Mouse (Mus musculus) MEL (cell line): ENCODE data around the gene Taar1. TPM values are rescaled to one million over a fixed set of nuclear protein-coding genes. Genes with fewer than 3 reads are reported as not detected.

ENCODE experiments used
- DNase-seq: peaks from one replicate; pipeline ENCODE4 v3.0.0; 2011; ENCODE audit warnings: low read depth, low spot score
- H3K27ac ChIP-seq: 2 replicates; pipeline ENCODE4 v1.5.1; 2012; ENCODE audit warnings: low read depth, mild to moderate bottlenecking, control low read depth, low read length, moderate library complexity; ENCODE audit not compliant: control insufficient read depth
- H3K27me3 ChIP-seq, 2 experiments: fragments of 150-350 bp in 1 of 2; sonication (generic) in 1 of 2; 2 replicates each; pipeline ENCODE4 v1.6.1; 2012; ENCODE audit warnings: low read length in 2 of 2, mild to moderate bottlenecking in 2 of 2, improper control_type of control experiment in 1 of 2, moderate library complexity in 1 of 2; ENCODE audit not compliant: insufficient read depth in 2 of 2, control insufficient read depth in 1 of 2
- H3K36me3 ChIP-seq, 2 experiments: 2 replicates each; pipeline ENCODE4 v1.6.1; 2012 to 2014; ENCODE audit warnings: low read length in 2 of 2, improper control_type of control experiment in 1 of 2, inconsistent platforms in 1 of 2, mild to moderate bottlenecking in 1 of 2; ENCODE audit not compliant: insufficient read depth in 2 of 2, control insufficient read depth in 1 of 2
- H3K4me1 ChIP-seq, 2 experiments: fragments of 150-350 bp in 1 of 2; sonication (generic) in 1 of 2; 2 replicates each; pipeline ENCODE4 v1.6.1; 2012; ENCODE audit warnings: low read length in 2 of 2, improper control_type of control experiment in 1 of 2, mild to moderate bottlenecking in 1 of 2; ENCODE audit not compliant: insufficient read depth in 2 of 2, control insufficient read depth in 1 of 2
- H3K4me3 ChIP-seq, 2 experiments: fragments of 150-350 bp in 1 of 2; sonication (generic) in 1 of 2; 2 replicates each; pipeline ENCODE4 v1.5.1; 2012; ENCODE audit warnings: low read depth in 2 of 2, low read length in 2 of 2, mild to moderate bottlenecking in 2 of 2, moderate library complexity in 2 of 2, control low read depth in 1 of 2, improper control_type of control experiment in 1 of 2; ENCODE audit not compliant: control insufficient read depth in 1 of 2, insufficient read depth in 1 of 2
- H3K79me2 ChIP-seq: 2 replicates; pipeline ENCODE4 v1.6.1; 2012; ENCODE audit warnings: mild to moderate bottlenecking, low read length, moderate library complexity; ENCODE audit not compliant: control insufficient read depth, poor library complexity, insufficient read depth
- H3K9ac ChIP-seq: 2 replicates; pipeline ENCODE4 v1.6.1; 2012; ENCODE audit warnings: low read depth, mild to moderate bottlenecking, control low read depth, low read length, moderate library complexity; ENCODE audit not compliant: control insufficient read depth, poor library complexity, severe bottlenecking
- H3K9me3 ChIP-seq: fragments of 150-350 bp; sonication (generic); replicated peaks from 2 replicates; pipeline ENCODE4 v1.6.1; 2012; ENCODE audit warnings: mild to moderate bottlenecking, low read length, improper control_type of control experiment, moderate library complexity; ENCODE audit not compliant: insufficient read depth
- BHLHE40 ChIP-seq: IDR thresholded peaks from 2 replicates; pipeline ENCODE4 v1.6.1; 2012; ENCODE audit warnings: low read depth, mild to moderate bottlenecking, inconsistent platforms, low read length, improper control_type of control experiment, borderline replicate concordance
- CHD1 ChIP-seq: IDR thresholded peaks from 2 replicates; pipeline ENCODE4 v1.6.1; 2012; ENCODE audit warnings: low read depth, mild to moderate bottlenecking, inconsistent platforms, low read length, improper control_type of control experiment
- CHD2 ChIP-seq: IDR thresholded peaks from 2 replicates; pipeline ENCODE4 v1.6.1; 2011; ENCODE audit warnings: low read length, improper control_type of control experiment
- CTCF ChIP-seq, 3 experiments: IDR thresholded peaks in 2 of 3; conservative IDR thresholded peaks in 1 of 3; 2 replicates each; pipeline ENCODE4 v1.5.1; 2011 to 2012; ENCODE audit warnings: low read length in 3 of 3, low read depth in 2 of 3, mild to moderate bottlenecking in 2 of 3, improper control_type of control experiment in 1 of 3, inconsistent platforms in 1 of 3, mixed read lengths in 1 of 3, moderate library complexity in 1 of 3; ENCODE audit not compliant: control insufficient read depth in 1 of 3, insufficient read depth in 1 of 3, poor library complexity in 1 of 3, severe bottlenecking in 1 of 3
- E2F4 ChIP-seq: IDR thresholded peaks from 2 replicates; pipeline ENCODE4 v1.6.1; 2011; ENCODE audit warnings: low read depth, low read length, improper control_type of control experiment, borderline replicate concordance
- EP300 ChIP-seq, 2 experiments: IDR thresholded peaks; 2 replicates each; pipeline ENCODE4 v1.6.1; 2011; ENCODE audit warnings: improper control_type of control experiment in 2 of 2, low read length in 2 of 2, low read depth in 1 of 2, mild to moderate bottlenecking in 1 of 2
- GATA1 ChIP-seq: IDR thresholded peaks from 2 replicates; pipeline ENCODE4 v1.6.1; 2011; ENCODE audit warnings: low read depth, low read length, improper control_type of control experiment
- HCFC1 ChIP-seq: IDR thresholded peaks from 2 replicates; pipeline ENCODE4 v1.6.1; 2012; ENCODE audit warnings: low read depth, mild to moderate bottlenecking, inconsistent platforms, low read length, improper control_type of control experiment, moderate library complexity
- JUND ChIP-seq: IDR thresholded peaks from 2 replicates; pipeline ENCODE4 v1.6.1; 2011; ENCODE audit warnings: low read depth, mild to moderate bottlenecking, improper control_type of control experiment, low read length
- KAT2A ChIP-seq: conservative IDR thresholded peaks from 2 replicates; pipeline ENCODE4 v1.6.1; 2012; ENCODE audit warnings: low read depth, low read length, improper control_type of control experiment, inconsistent platforms
- MAFK ChIP-seq: IDR thresholded peaks from 2 replicates; pipeline ENCODE4 v1.6.1; 2011; ENCODE audit warnings: low read depth, mild to moderate bottlenecking, low read length, improper control_type of control experiment, borderline replicate concordance
- MAX ChIP-seq: IDR thresholded peaks from 2 replicates; pipeline ENCODE4 v1.6.1; 2011; ENCODE audit warnings: low read length, improper control_type of control experiment
- MXI1 ChIP-seq: IDR thresholded peaks from 2 replicates; pipeline ENCODE4 v1.6.1; 2011; ENCODE audit warnings: mild to moderate bottlenecking, low read depth, low read length, improper control_type of control experiment
- MYB ChIP-seq: IDR thresholded peaks from 2 replicates; pipeline ENCODE4 v1.6.1; 2011; ENCODE audit warnings: mild to moderate bottlenecking, low read depth, low read length, improper control_type of control experiment
- NRF1 ChIP-seq: IDR thresholded peaks from 2 replicates; pipeline ENCODE4 v1.6.1; 2014; ENCODE audit warnings: low read depth, mild to moderate bottlenecking, inconsistent platforms, low read length, improper control_type of control experiment, moderate library complexity; ENCODE audit not compliant: poor library complexity, insufficient read depth, severe bottlenecking
- POLR2A ChIP-seq, 2 experiments: IDR thresholded peaks; 2 replicates each; pipeline ENCODE4 v1.6.1; 2011 to 2012; ENCODE audit warnings: low read length in 2 of 2, mild to moderate bottlenecking in 2 of 2, control low read depth in 1 of 2, improper control_type of control experiment in 1 of 2, low read depth in 1 of 2, moderate library complexity in 1 of 2; ENCODE audit not compliant: control insufficient read depth in 1 of 2, insufficient read depth in 1 of 2, poor library complexity in 1 of 2
- RAD21 ChIP-seq: IDR thresholded peaks from 2 replicates; pipeline ENCODE4 v1.6.1; 2011; ENCODE audit warnings: mild to moderate bottlenecking, low read depth, low read length, improper control_type of control experiment
- RCOR1 ChIP-seq: IDR thresholded peaks from 2 replicates; pipeline ENCODE4 v1.6.1; 2012; ENCODE audit warnings: low read depth, mild to moderate bottlenecking, inconsistent platforms, low read length, improper control_type of control experiment
- SMC3 ChIP-seq: IDR thresholded peaks from 2 replicates; pipeline ENCODE4 v1.6.1; 2011; ENCODE audit warnings: low read depth, low read length, improper control_type of control experiment
- TCF12 ChIP-seq: IDR thresholded peaks from 2 replicates; pipeline ENCODE4 v1.6.1; 2014; ENCODE audit warnings: low read depth, mild to moderate bottlenecking, inconsistent platforms, low read length, improper control_type of control experiment, moderate library complexity
- ZC3H11A ChIP-seq: IDR thresholded peaks from 2 replicates; pipeline ENCODE4 v1.6.1; 2012; ENCODE audit warnings: low read depth, mild to moderate bottlenecking, inconsistent platforms, low read length, improper control_type of control experiment
- ZKSCAN1 ChIP-seq: IDR thresholded peaks from 2 replicates; pipeline ENCODE4 v1.6.1; 2012; ENCODE audit warnings: low read depth, mild to moderate bottlenecking, inconsistent platforms, low read length, improper control_type of control experiment, moderate library complexity
- polyA plus RNA-seq, 2 experiments: library from polyadenylated mRNA; stranded (reverse) in 1 of 2; unstranded in 1 of 2; fragments of >175 nt in 1 of 2; fragments of >200 nt in 1 of 2; gene quantifications; 2 replicates each; pipeline versions ENCODE4 v1.2.1 to v1.2.4; 2012; ENCODE audit warnings: low replicate concordance in 2 of 2, low read depth in 1 of 2; ENCODE audit not compliant: insufficient read length in 2 of 2, insufficient read depth in 1 of 2, missing spikeins in 1 of 2
- total RNA-seq: library from RNA; depleted of rRNA; stranded (reverse); fragments of 300-350 nt; gene quantifications from 2 replicates; pipeline ENCODE4 v1.2.3, GENCODE M21; 2012

Gene Taar1
- total and polyA plus RNA-seq, 3 experiments: not detected

GRCm38 (mm10) chr10:23937613-23938012, 17.5 kb downstream of the Taar1 start:
- Histone ChIP-seq H3K27ac (no peak overlapping the region), H3K4me3 (no peak overlapping the region), H3K36me3 (no peaks in the 10 kb centered on the region), H3K79me2 (no peaks in the 10 kb centered on the region), H3K9ac (no peak overlapping the region), H3K4me1 (no peaks in the 10 kb centered on the region), H3K9me3 (no peaks in the 10 kb centered on the region), H3K27me3 (no peaks in the 10 kb centered on the region; a peak in 1 of 4 replicates)
- TF ChIP-seq EP300 (IDR thresholded peaks at IDR 0.05; ENCODE audit: low read depth in 1 of 2, low read length in 2 of 2) (no peak), CHD2 (no peak), E2F4 (no peak), BHLHE40 (no peak), POLR2A (IDR thresholded peaks at IDR 0.05; ENCODE audit: control insufficient read depth in 1 of 2, insufficient read depth in 1 of 2, low read depth in 1 of 2, low read length in 2 of 2, poor library complexity in 1 of 2) (no peak), MXI1 (no peak), MYB (no peak), NRF1 (no peak), TCF12 (no peak), RAD21 (no peak), KAT2A (no peak), SMC3 (no peak), ZKSCAN1 (no peak), JUND (no peak), MAFK (no peak)
- DNase-seq: no peak

- Histone ChIP-seq H3K4me1 (no peaks in the 10 kb centered on the region), H3K36me3 (no peaks in the 10 kb centered on the region), H3K79me2 (no peaks in the 10 kb centered on the region), H3K27me3 (no peaks in the 10 kb centered on the region; a peak in 1 of 4 replicates), H3K27ac (no peak within 1 kb of the TSS), H3K4me3 (no peak within 1 kb of the TSS), H3K9me3 (no peaks in the 10 kb centered on the region), H3K9ac (no peak within 1 kb of the TSS)
- DNase-seq: no peak
- TF ChIP-seq RCOR1 (no peak), ZC3H11A (no peak), CHD1 (no peak), E2F4 (no peak), HCFC1 (no peak), MAX (no peak), CTCF (IDR thresholded peaks at IDR 0.05 in 2 of 3, conservative IDR thresholded peaks at IDR 0.05 in 1 of 3; ENCODE audit: control insufficient read depth in 1 of 3, insufficient read depth in 1 of 3, low read depth in 2 of 3, low read length in 3 of 3, poor library complexity in 1 of 3, severe bottlenecking in 1 of 3) (no peak), GATA1 (no peak), BHLHE40 (no peak)
Observed at GRCm38 (mm10) chr10:23938312-23938711, 18.2 kb downstream of the Taar1 start, which contains the start of gene Taar2. TSS of gene Taar2 (plus strand) at chr10:23938572.
